Mouse (Mus musculus) brain, embryonic 14.5 days (tissue): ENCODE data around the gene Ccdc24.

Source experiments
- CTCF ChIP-seq: fragments of 200-500 bp; IDR thresholded peaks from 2 replicates; pipeline ENCODE4 v1.5.1; 2012; ENCODE audit warnings: inconsistent platforms, mild to moderate bottlenecking, moderate library complexity, borderline replicate concordance; ENCODE audit not compliant: insufficient read depth, insufficient read length; ENCODE audit errors: extremely low read depth
- POLR2A ChIP-seq: fragments of 200-500 bp; IDR thresholded peaks from 2 replicates; pipeline ENCODE4 v1.6.1; 2012; ENCODE audit warnings: mild to moderate bottlenecking, inconsistent platforms, borderline replicate concordance; ENCODE audit not compliant: poor library complexity, insufficient read depth, insufficient read length, severe bottlenecking; ENCODE audit errors: extremely low read depth

GRCm38 (mm10) chr4:117895339-117895738, 23.0 kb upstream of the Ccdc24 start:
- TF ChIP-seq CTCF: no peak
- no peak for TF ChIP-seq POLR2A
